9 mouse cellular contexts compared by ENCODE assay signal in the genomic region with DNA sequence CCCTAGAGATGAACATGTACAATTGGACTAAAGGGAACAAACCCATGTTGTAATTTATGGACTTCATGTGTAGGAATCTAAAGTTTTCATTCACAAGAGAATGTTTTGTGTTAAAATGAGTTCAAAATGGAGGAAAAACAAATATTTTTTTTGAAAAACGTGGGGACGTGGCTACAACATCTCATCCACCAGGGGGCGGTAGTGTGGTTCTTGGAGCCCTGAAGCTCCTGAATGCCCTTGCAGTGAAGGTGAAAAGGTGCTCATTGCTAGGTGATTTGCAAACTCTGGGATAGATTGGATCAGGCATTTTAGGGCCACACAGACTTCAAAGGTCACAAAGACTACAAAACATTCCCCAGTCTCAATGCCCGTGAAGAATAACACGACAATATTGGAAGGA.
DNase-seq lines count a peak whose midpoint lies in the region; ATAC-seq and TF ChIP-seq lines count a peak whose summit lies in the region.
"Had no signal": no experiment of that assay in that cellular context is flagged by ENCODE, and none has a peak within 500 bp of the region (broad histone marks: within the 10 kb centered on the region; RNA-seq: fewer than 3 reads in every experiment).

No protein-coding gene starts in this region.

- peak; percentile 72 for TF ChIP-seq CTCF in lung, embryonic 14.5 days (IDR thresholded peaks at IDR 0.05; ENCODE audit: low read depth)

- no peak overlapping the region for H3K4me2 ChIP-seq in lung, embryonic 14.5 days
- H3K4me2 ChIP-seq: hindbrain, embryonic 15.5 days had no signal

- WGBS in lung, embryonic 14.5 days, result 27% methylated on average over 5 of the region's 5 CpGs

- no peaks in the 10 kb centered on the region for H3K27me3 ChIP-seq in lung, embryonic 14.5 days (ENCODE audit: insufficient read depth, low read length)
- H3K27me3 ChIP-seq: hindbrain, embryonic 15.5 days had no signal

- H3K9me3 ChIP-seq in lung, embryonic 14.5 days (ENCODE audit: low read depth, low read length), result no peaks in the 10 kb centered on the region
- H3K9me3 ChIP-seq: hindbrain, embryonic 15.5 days had no signal

- no peaks in the 10 kb centered on the region for H3K36me3 ChIP-seq in lung, embryonic 14.5 days (ENCODE audit: insufficient read depth)
- H3K36me3 ChIP-seq: hindbrain, embryonic 15.5 days had no signal

- no peak overlapping the region for H3K27ac ChIP-seq in lung, embryonic 14.5 days (ENCODE audit: low read depth)
- H3K27ac ChIP-seq: hindbrain, embryonic 15.5 days had no signal

- peak; percentile 72; the same call in 1 of the 2 replicates for ATAC-seq in frontal cortex, adult (ENCODE audit: low TSS enrichment)
- no peak for ATAC-seq in lung, embryonic 14.5 days (ENCODE audit: insufficient read depth)

- no peak overlapping the region for H3K9ac ChIP-seq in lung, embryonic 14.5 days
- H3K9ac ChIP-seq: hindbrain, embryonic 15.5 days had no signal

- no peak overlapping the region for H3K4me3 ChIP-seq in lung, embryonic 14.5 days (ENCODE audit: low read depth, low read length)
- H3K4me3 ChIP-seq: hindbrain, embryonic 15.5 days had no signal

- H3K4me1 ChIP-seq in lung, embryonic 14.5 days (ENCODE audit: insufficient read depth), result no peaks in the 10 kb centered on the region
- H3K4me1 ChIP-seq: hindbrain, embryonic 15.5 days had no signal

- DNase-seq in frontal cortex, postnatal 14 days (ENCODE audit: low spot score in 2 of 2), result no peak
- peak; percentile 39 to 59 for DNase-seq in right cerebral cortex, adult 2 months (ENCODE audit: low spot score in 2 of 2)
- DNase-seq in right cerebral cortex, postnatal 36 days (ENCODE audit: low spot score in 2 of 2), result no peak
- DNase-seq in cerebellum, adult 9-11 months, result peak; percentile 54
- DNase-seq in induced T-regulatory cell, adult 2 months (ENCODE audit: low read depth), result peak; percentile 35
- peak; percentile 72 for DNase-seq in lung, embryonic 14.5 days
- DNase-seq in thymus, postnatal 25 days, result peak; percentile 18

Comparison
In these comparisons a context has a peak if more than half of its experiments do, and no peak if none do; other contexts are left out.
1. DNase-seq: peak in right cerebral cortex, adult 2 months (2 of 2), cerebellum, adult 9-11 months (single experiment), induced T-regulatory cell, adult 2 months (single experiment), lung, embryonic 14.5 days (single experiment) and thymus, postnatal 25 days (single experiment); none in frontal cortex, postnatal 14 days (0 of 2) and right cerebral cortex, postnatal 36 days (0 of 2).